Mouse (Mus musculus) forebrain, embryonic 13.5 days (tissue): ENCODE results near the gene Rab11fip3. TPM values are rescaled to one million over a fixed set of nuclear protein-coding genes. Genes with fewer than 3 reads are reported as not detected.

Source experiments
- ATAC-seq: fragments of 200-750 bp; cut with Nextera tagmentation; 2 replicates; pipeline ENCODE4 v1.8.0; 2017
- H3K27ac ChIP-seq: fragments of 300-500 bp; sonication (generic); 2 replicates; pipeline ENCODE4 v1.5.1; 2015; ENCODE audit warnings: inconsistent platforms, mild to moderate bottlenecking, moderate library complexity
- H3K27me3 ChIP-seq: fragments of 300-500 bp; sonication (generic); 2 replicates; pipeline ENCODE4 v1.6.1; 2015; ENCODE audit warnings: mild to moderate bottlenecking, inconsistent platforms
- H3K36me3 ChIP-seq: fragments of 300-500 bp; sonication (generic); 2 replicates; pipeline ENCODE4 v1.6.1; 2015; ENCODE audit warnings: mild to moderate bottlenecking, inconsistent platforms; ENCODE audit not compliant: poor library complexity, severe bottlenecking
- H3K4me1 ChIP-seq: fragments of 300-500 bp; sonication (generic); 2 replicates; pipeline ENCODE4 v1.6.1; 2015; ENCODE audit warnings: inconsistent platforms
- H3K4me2 ChIP-seq: fragments of 300-500 bp; sonication (generic); 2 replicates; pipeline ENCODE4 v1.6.1; 2015; ENCODE audit warnings: inconsistent platforms, mild to moderate bottlenecking, moderate library complexity
- H3K4me3 ChIP-seq: fragments of 300-500 bp; sonication (generic); 2 replicates; pipeline ENCODE4 v1.5.1; 2015; ENCODE audit warnings: mild to moderate bottlenecking, inconsistent platforms
- H3K9ac ChIP-seq: fragments of 300-500 bp; sonication (generic); 2 replicates; pipeline ENCODE4 v1.6.1; 2015; ENCODE audit warnings: mild to moderate bottlenecking, inconsistent platforms
- H3K9me3 ChIP-seq: fragments of 300-500 bp; sonication (generic); replicated peaks from 2 replicates; pipeline ENCODE4 v1.6.1; 2016; ENCODE audit warnings: inconsistent platforms
- WGBS: fragments of 180-500 bp; shearing (Covaris S2); methylation state at CpG from one replicate; pipeline ENCODE4 v1.1.7; 2015; 5-methylcytosine and 5-hydroxymethylcytosine counted together
- polyA plus RNA-seq: library from polyadenylated mRNA; unstranded; fragments of >200 nt; fragmentation: Nextera tagmentation; extraction: Ambion mirVana; gene quantifications from 2 replicates; pipeline ENCODE4 v1.2.1, GENCODE M21; 2015

Rab11fip3 gene
- polyA plus RNA-seq, 1 experiment from 2014 or later: 24.4 TPM

DNA sequence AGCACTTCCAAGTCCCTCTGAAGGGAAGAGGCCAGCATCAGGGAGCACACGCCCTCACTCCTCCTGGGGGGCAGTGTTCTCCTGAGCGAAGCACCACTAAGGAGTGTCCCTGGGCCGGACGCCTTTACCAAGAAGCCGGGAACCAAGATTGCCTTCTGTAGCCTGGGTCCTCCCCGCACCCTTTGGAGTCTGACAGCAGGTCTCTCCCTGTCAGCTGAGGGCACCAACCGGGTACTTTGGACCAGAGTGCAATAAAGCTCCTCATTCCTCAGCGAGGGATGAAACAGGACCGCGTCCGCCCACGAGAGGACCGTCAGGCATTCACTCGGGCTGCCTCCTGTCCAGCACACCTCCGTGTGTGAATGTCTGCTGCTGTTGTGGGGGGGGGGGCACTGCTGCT lies 64.6 kb downstream of the Rab11fip3 start:
- H3K9ac ChIP-seq: no peak overlapping the region
- no peaks in the 10 kb centered on the region for H3K9me3 ChIP-seq
- peaks cover 83% of the 10 kb centered on the region for H3K36me3 ChIP-seq
- no peak overlapping the region for H3K4me2 ChIP-seq
- whole genome bisulfite sequencing: 89% methylated on average over 15 of the region's 15 CpGs
- no peak overlapping the region for H3K4me3 ChIP-seq
- no peaks in the 10 kb centered on the region for H3K4me1 ChIP-seq
- H3K27ac ChIP-seq: no peak overlapping the region
- H3K27me3 ChIP-seq: no peaks in the 10 kb centered on the region
- no peak for ATAC-seq

DNA sequence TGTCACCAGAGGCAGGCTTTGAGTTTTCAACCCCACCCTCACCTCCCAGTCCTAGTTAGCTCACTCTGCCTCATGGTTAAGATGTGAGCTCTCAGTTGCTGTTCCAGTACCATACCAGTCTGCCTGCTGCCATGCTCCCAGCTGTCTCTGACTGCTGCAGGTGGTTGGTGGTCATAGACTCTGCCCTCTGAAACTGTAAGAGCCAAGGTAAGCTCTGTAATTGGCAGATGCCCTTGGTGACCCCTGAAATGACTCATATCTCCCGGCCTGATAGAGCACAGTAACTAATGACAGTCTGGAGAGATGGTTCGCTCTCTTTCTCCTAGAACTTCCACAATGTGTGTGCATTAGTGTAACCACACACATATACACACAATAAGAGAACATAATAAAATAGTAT lies 65.5 kb downstream of the Rab11fip3 start:
- ATAC-seq: no peak
- Histone ChIP-seq H3K27me3 (no peaks in the 10 kb centered on the region), H3K36me3 (peaks cover 84% of the 10 kb centered on the region)

DNA sequence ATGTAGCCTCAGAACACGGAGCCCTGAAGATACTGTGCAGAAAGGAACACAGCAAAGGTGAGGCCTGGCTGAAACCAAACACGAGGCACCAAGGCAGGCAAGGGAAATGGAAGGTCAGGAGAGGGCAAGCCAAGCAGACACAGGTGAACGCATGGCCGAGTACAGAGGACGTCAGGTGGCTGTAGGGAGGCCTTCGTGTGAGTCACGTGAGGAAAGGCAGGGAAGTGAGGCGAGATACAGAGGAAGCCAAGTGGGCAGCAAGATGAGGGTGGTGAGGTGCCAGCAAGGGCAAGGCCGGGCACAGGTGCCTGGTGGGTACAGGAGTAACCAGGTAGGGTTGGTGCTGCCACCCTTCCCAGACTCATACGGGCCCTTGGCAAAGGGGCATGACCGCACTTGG lies 70.9 kb downstream of the Rab11fip3 start:
- Histone ChIP-seq H3K27me3 (no peaks in the 10 kb centered on the region), H3K4me1 (no peaks in the 10 kb centered on the region), H3K4me3 (no peak overlapping the region), H3K36me3 (peaks cover 84% of the 10 kb centered on the region), H3K27ac (no peak overlapping the region), H3K9me3 (no peaks in the 10 kb centered on the region), H3K9ac (no peak overlapping the region), H3K4me2 (no peak overlapping the region)
- WGBS: 94% methylated on average over 11 of the region's 11 CpGs
- no peak for ATAC-seq

More for the DNA sequence above, 65.5 kb downstream of the Rab11fip3 start:
- H3K9me3 ChIP-seq: no peaks in the 10 kb centered on the region
- no peak overlapping the region for H3K9ac ChIP-seq
- 93% methylated on average over 2 of the region's 2 CpGs for WGBS
- H3K4me2 ChIP-seq: no peak overlapping the region
- H3K4me1 ChIP-seq: no peaks in the 10 kb centered on the region
- H3K4me3 ChIP-seq: no peak overlapping the region
- H3K27ac ChIP-seq: no peak overlapping the region

DNA sequence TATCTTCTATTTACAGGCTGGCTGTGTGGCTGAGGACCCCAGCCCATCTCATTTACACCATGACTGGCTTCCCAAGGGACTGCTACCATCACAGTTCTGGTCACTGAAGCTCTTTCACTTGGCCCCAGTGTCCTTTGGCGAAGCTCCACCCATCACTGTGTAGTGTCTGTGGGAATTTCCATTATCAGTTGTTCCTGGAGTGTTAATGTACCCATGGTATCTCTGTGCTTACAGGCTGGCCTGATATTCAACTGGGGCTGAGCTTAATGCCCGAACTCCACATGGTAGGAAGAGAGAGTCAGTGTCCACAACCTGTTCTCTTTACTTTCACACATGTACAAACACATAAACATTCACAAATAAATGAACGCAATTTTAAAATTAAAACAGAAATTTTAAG lies 75.9 kb downstream of the Rab11fip3 start:
- ATAC-seq: no peak
- 90% methylated on average over 3 of the region's 3 CpGs for WGBS
- H3K36me3 ChIP-seq: peaks cover 95% of the 10 kb centered on the region

DNA sequence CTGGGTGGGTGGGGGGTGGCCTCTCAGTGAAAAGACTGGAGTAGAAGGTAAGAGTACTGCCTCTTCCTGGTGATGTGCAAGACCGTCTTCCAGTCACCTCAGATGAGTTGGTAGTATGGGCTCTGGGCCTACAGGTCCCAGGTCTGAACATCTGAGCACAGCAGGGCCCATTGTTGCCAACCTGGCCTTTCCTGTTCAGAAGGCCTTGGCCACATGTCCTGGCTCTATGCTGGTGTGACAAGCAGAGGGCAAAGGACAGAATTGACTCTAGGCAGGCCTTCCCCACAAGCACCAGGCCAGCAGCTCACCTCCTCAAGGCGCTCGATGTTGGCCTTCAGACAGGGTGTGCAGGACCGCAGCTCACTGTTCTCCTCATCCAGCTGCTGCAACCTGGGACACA lies 77.1 kb downstream of the Rab11fip3 start:
- Histone ChIP-seq H3K4me1 (no peaks in the 10 kb centered on the region), H3K27me3 (no peaks in the 10 kb centered on the region), H3K4me3 (no peak overlapping the region), H3K36me3 (peaks cover 85% of the 10 kb centered on the region), H3K4me2 (no peak overlapping the region), H3K9me3 (no peaks in the 10 kb centered on the region), H3K27ac (no peak overlapping the region), H3K9ac (no peak overlapping the region)
- no peak for ATAC-seq
- 96% methylated on average over 4 of the region's 4 CpGs for WGBS

More for the DNA sequence above, 75.9 kb downstream of the Rab11fip3 start:
- H3K9me3 ChIP-seq: no peaks in the 10 kb centered on the region
- no peak overlapping the region for H3K4me2 ChIP-seq
- no peak overlapping the region for H3K27ac ChIP-seq
- no peak overlapping the region for H3K4me3 ChIP-seq
- no peak overlapping the region for H3K9ac ChIP-seq
- H3K27me3 ChIP-seq: no peaks in the 10 kb centered on the region
- H3K4me1 ChIP-seq: no peaks in the 10 kb centered on the region

DNA sequence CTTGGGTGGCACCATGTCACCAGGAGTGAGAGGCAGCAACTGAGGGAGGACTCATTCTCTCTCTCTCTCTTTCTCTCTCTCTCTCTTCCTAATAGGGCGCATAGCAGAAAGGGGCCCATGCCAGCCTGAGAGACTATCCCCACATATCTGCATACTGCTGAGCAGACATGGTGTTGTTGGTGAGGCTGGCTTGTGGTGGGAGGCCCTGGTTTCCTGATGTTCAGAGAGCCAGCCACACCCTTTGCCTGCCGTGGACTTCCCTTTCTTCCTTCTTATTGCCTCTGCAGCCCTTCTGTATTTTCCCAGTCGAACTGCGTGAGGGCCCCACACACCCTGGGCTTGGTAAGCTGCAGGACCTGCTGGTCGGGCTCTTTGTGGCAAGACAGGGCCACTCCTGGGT lies 79.0 kb downstream of the Rab11fip3 start:
- H3K27me3 ChIP-seq: no peaks in the 10 kb centered on the region
- H3K27ac ChIP-seq: no peak overlapping the region
- H3K4me3 ChIP-seq: no peak overlapping the region
- H3K9ac ChIP-seq: no peak overlapping the region
- peaks cover 66% of the 10 kb centered on the region for H3K36me3 ChIP-seq
- ATAC-seq: no peak
- H3K4me2 ChIP-seq: no peak overlapping the region
- H3K9me3 ChIP-seq: no peaks in the 10 kb centered on the region
- 91% methylated on average over 5 of the region's 5 CpGs for WGBS
- peaks cover 3% of the 10 kb centered on the region; the same call in 1 of the 2 replicates for H3K4me1 ChIP-seq

DNA sequence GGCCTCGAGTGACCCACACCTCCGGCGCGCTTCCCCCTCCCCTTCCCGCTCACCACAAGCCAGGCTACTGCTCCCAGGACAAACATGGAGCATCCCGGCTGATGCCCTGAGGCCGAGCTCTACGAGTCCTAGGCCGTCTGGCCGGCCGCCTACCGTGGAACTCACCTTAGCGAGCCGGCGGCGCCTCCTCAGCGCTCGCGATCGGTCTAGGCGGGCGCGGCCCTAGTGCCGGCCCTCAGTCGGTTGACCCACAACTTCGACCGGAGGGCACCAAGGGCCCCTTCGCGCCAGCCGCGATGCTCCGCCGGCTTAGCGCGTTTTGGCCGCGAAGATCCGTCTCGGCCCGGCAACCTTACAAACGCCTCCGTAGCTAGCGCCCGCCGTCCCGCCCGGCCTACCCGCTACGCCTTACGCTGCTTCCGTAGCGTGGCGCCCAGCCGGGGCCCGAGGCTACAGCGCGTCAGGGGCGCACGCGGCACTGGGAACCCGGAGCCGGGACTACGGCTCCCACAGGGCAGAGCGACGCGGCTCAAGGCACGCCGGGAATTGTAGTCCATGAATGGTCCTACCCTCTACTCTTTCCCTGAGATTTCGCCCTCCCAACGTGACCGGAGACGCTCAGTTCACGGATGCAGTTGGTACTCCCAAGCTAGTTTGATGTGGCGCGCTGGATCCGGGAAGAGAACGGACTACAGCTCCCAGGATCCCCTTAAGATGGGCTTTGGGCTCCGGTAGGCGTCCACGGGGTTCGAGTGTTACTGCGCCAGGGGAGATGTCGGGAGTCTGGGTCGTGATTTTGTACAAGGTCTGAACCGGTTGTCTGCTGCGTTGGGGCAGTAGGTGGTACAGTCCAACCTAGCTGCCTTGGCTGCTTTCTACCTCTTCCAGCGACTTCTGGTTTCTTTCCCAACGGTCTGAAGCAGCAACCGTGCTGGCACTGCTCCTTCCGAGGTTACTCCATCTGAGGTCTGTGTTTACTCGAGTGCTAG lies 83.8 kb downstream of the Rab11fip3 start, which contains the start of gene Capn15:
Gene Capn15, minus strand, starts transcription at position 491 of the 989 bp plus-strand sequence.
- H3K27ac ChIP-seq: peak within 1 kb of the TSS; percentile 79
- peak within 1 kb of the TSS; percentile 90 for H3K4me2 ChIP-seq
- ATAC-seq: peak; percentile 100
- peaks cover 28% of the 10 kb centered on the region for H3K4me1 ChIP-seq
- H3K36me3 ChIP-seq: peaks cover 23% of the 10 kb centered on the region
- no peaks in the 10 kb centered on the region for H3K9me3 ChIP-seq
- H3K27me3 ChIP-seq: no peaks in the 10 kb centered on the region
- H3K9ac ChIP-seq: peak within 1 kb of the TSS; percentile 92
- peak within 1 kb of the TSS; percentile 89 for H3K4me3 ChIP-seq
- WGBS: under 1% methylated on average over 84 of the region's 91 CpGs

DNA sequence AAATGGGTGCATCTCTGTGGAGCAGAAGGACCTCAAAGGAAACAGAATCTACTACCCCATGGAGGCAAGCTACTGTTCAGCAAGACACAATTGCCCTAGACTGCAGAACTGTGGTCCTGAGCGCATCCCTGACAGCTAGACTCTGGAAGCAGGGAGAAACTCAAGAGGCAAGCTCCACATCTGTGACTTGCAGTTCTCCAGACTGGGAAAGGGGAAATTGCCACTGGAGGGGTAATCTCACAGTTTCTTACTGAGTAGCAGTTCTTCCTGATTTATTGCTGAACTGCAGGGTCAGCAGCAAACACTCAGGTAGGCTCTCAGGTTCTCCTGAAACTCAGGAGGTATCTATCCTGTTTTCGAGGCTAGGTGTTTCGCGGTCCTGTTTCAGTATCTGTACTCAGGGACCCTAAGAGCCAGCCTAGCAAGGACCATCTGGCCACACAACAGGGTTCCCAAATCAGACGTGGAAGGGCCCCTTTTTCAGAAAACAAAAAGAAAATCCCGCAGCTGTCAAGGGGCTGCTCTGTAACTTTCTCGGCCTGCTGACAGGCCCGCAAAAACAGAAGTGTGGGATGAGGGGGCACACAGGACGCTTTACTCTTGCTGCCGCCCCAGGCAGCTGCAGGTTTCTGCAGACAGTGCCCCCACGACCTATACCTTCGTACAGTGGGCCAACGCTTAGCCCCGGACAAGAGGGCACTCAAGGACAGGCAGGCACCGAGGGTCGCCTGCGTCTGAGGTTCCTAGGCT lies 84.6 kb downstream of the Rab11fip3 start:
- Histone ChIP-seq H3K9ac (peak overlapping the region; percentile 92), H3K27ac (peak overlapping the region; percentile 79), H3K36me3 (peaks cover 15% of the 10 kb centered on the region), H3K4me1 (peaks cover 28% of the 10 kb centered on the region), H3K4me2 (peak overlapping the region; percentile 90), H3K9me3 (no peaks in the 10 kb centered on the region), H3K4me3 (peak overlapping the region; percentile 89), H3K27me3 (no peaks in the 10 kb centered on the region)
- 11% methylated on average over 17 of the region's 17 CpGs for WGBS
- ATAC-seq: peak; percentile 22

DNA sequence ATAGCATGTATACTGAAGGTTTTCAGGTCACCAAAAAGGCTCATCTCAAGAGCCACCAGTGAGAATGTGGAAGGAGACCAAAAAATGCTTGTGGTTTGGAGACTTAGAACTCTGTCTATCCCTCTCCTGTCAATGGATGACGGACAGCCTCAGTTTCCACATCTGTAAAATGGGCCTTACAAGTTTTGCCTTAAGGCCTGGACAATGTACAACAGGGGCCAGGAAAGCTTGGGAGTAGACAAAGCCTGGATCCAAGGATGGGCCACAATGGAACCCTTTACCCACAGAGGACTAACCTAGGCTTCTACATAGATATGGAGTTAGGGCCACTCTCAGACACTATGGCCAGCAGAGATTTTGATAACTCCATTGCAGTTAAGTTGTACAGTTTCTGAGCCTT lies 85.3 kb downstream of the Rab11fip3 start:
- WGBS: 100% methylated on average over 1 of the region's 1 CpGs
- Histone ChIP-seq H3K27me3 (no peaks in the 10 kb centered on the region), H3K36me3 (peaks cover 10% of the 10 kb centered on the region), H3K9ac (peak overlapping the region; percentile 92; the same call in 1 of the 2 replicates), H3K4me1 (peaks cover 28% of the 10 kb centered on the region), H3K27ac (no peak overlapping the region), H3K4me3 (peak overlapping the region; percentile 89), H3K9me3 (no peaks in the 10 kb centered on the region), H3K4me2 (peak overlapping the region; percentile 90)
- ATAC-seq: no peak

DNA sequence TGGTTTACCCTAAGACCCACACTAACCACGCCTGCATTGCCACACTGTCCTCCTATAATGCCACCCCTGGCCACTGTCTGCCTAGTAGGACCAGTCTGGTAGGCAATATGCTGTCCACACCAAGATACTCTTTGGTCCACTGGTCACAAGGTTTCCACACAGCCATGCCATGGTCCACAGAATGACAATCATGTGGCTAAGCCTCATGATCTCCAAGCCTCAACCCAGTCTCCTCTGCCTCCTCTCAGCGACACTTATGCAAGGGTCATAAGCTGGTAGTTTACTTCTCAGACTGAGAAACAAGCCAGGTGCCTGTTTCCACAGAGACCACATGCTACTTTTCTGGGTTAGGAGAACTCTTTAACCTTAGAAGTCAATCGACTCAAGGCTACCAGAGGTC lies 86.4 kb downstream of the Rab11fip3 start:
- no peaks in the 10 kb centered on the region for H3K27me3 ChIP-seq
- H3K9ac ChIP-seq: no peak overlapping the region
- ATAC-seq: no peak
- H3K4me1 ChIP-seq: peaks cover 28% of the 10 kb centered on the region
- peaks cover 7% of the 10 kb centered on the region; the same call in 1 of the 2 replicates for H3K36me3 ChIP-seq
- no peaks in the 10 kb centered on the region for H3K9me3 ChIP-seq
- no peak overlapping the region for H3K4me2 ChIP-seq
- H3K27ac ChIP-seq: no peak overlapping the region
- no peak overlapping the region for H3K4me3 ChIP-seq
- 90% methylated on average over 3 of the region's 3 CpGs for WGBS

DNA sequence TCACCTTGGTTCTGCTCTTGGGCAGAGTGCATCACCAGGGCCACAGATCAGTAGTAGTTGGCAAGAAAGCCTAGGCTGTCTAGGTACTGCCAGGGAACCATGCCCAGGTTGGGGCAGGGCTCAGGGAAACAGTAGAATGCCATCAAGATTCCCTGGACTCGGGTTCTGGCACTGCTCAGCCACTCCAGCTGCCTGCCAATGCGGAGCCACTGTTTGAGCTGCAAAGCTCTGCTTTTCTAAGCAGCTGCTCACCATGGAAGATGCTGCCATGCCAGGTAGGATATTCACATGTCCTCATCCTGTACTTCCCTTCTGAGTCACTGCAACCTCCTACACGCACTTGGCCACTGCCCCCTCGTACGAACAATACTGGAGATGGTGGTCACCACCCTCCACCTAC lies 88.5 kb downstream of the Rab11fip3 start:
- no peaks in the 10 kb centered on the region for H3K27me3 ChIP-seq
- H3K9ac ChIP-seq: no peak overlapping the region
- no peak overlapping the region for H3K4me2 ChIP-seq
- 0 out of 2 replicates have a peak, but pooled peaks cover 11% of the 10 kb centered on the region for H3K36me3 ChIP-seq
- 92% methylated on average over 5 of the region's 5 CpGs for WGBS
- ATAC-seq: no peak
- no peaks in the 10 kb centered on the region for H3K9me3 ChIP-seq
- H3K4me1 ChIP-seq: peaks cover 24% of the 10 kb centered on the region
- H3K4me3 ChIP-seq: no peak overlapping the region
- H3K27ac ChIP-seq: no peak overlapping the region
